Mouse (Mus musculus) hindbrain, postnatal 0 days (tissue): ENCODE results near the gene Fam219a. TPM values are rescaled to one million over a fixed set of nuclear protein-coding genes. Genes with fewer than 3 reads are reported as not detected.

ENCODE experiments used
- ATAC-seq: fragments of 200-750 bp; cut with Nextera tagmentation; 2 replicates; pipeline ENCODE4 v1.8.0; 2017; ENCODE audit warnings: mild to moderate bottlenecking, moderate TSS enrichment, moderate library complexity
- DNase-seq: peaks from one replicate; pipeline ENCODE4 v3.0.0-alpha.2; 2015; ENCODE audit warnings: low spot score
- H3K27ac ChIP-seq: fragments of 300-500 bp; sonication (generic); 2 replicates; pipeline ENCODE4 v1.5.1; 2014; ENCODE audit warnings: mild to moderate bottlenecking
- H3K27me3 ChIP-seq: fragments of 300-500 bp; sonication (generic); 2 replicates; pipeline ENCODE4 v1.6.1; 2014; ENCODE audit warnings: low read length, mixed read lengths; ENCODE audit not compliant: insufficient read depth
- H3K36me3 ChIP-seq: fragments of 300-500 bp; sonication (generic); 2 replicates; pipeline ENCODE4 v1.6.1; 2014; ENCODE audit warnings: low read length, mixed read lengths; ENCODE audit not compliant: insufficient read depth
- H3K4me1 ChIP-seq: fragments of 300-500 bp; sonication (generic); 2 replicates; pipeline ENCODE4 v1.6.1; 2014; ENCODE audit warnings: antibody characterized with exemption, low read length, mixed read lengths; ENCODE audit not compliant: insufficient read depth
- H3K4me2 ChIP-seq: fragments of 300-500 bp; sonication (generic); 2 replicates; pipeline ENCODE4 v1.6.1; 2014; ENCODE audit warnings: low read depth, mild to moderate bottlenecking, low read length, moderate library complexity, mixed read lengths
- H3K4me3 ChIP-seq: fragments of 300-500 bp; sonication (generic); 2 replicates; pipeline ENCODE4 v1.5.1; 2014; ENCODE audit warnings: low read length
- H3K9ac ChIP-seq: fragments of 300-500 bp; sonication (generic); replicated peaks from 2 replicates; pipeline ENCODE4 v1.6.1; 2014; ENCODE audit warnings: mild to moderate bottlenecking, low read length, moderate library complexity, mixed read lengths
- H3K9me3 ChIP-seq: fragments of 300-500 bp; sonication (generic); 2 replicates; pipeline ENCODE4 v1.6.1; 2016; ENCODE audit warnings: low read length, mixed read lengths
- CTCF ChIP-seq: IDR thresholded peaks from 2 replicates; pipeline ENCODE4 v1.5.1; 2016; ENCODE audit warnings: antibody characterized with exemption, control low read depth, low read depth
- WGBS: fragments of 180-500 bp; shearing (Covaris S2); extraction: QIAGEN DNeasy Blood & Tissue Kit; methylation state at CpG from one replicate; pipeline ENCODE4 v1.1.7; 2014; 5-methylcytosine and 5-hydroxymethylcytosine counted together
- polyA plus RNA-seq: library from polyadenylated mRNA; unstranded; fragments of >200 nt; fragmentation: Nextera tagmentation; extraction: Ambion mirVana; gene quantifications from 2 replicates; pipeline ENCODE4 v1.2.1, GENCODE M21; 2015
- total RNA-seq: library from RNA; depleted of rRNA; stranded (reverse); fragments of >200 nt; gene quantifications from 2 replicates; pipeline ENCODE4 v1.2.3, GENCODE M21; 2014; rRNA removed

Gene Fam219a
- total RNA-seq (136 and 193 TPM in 2 replicates), polyA plus RNA-seq (17.7 and 21.2 TPM in 2 replicates)

GRCm38 (mm10) chr4:41569411-41569885 is at the start of gene Fam219a, which contains the start of gene Dnaic1:
Gene Fam219a, minus strand, starts transcription at chr4:41569538.
Gene Dnaic1, plus strand, starts transcription at chr4:41569775.
- Histone ChIP-seq H3K27me3 (no peaks in the 10 kb centered on the region), H3K4me1 (peaks cover 23% of the 10 kb centered on the region), H3K9me3 (no peaks in the 10 kb centered on the region), H3K4me2 (peak within 1 kb of the TSS; percentile 73), H3K4me3 (peak within 1 kb of the TSS; percentile 65), H3K36me3 (no peaks in the 10 kb centered on the region), H3K27ac (peak within 1 kb of the TSS; percentile 87), H3K9ac (peak within 1 kb of the TSS; percentile 78)
- WGBS, result 0% methylated on average over 41 of the region's 41 CpGs
- ATAC-seq (peak; percentile 99), DNase-seq (peak; percentile 99)
- TF ChIP-seq CTCF, result peak; percentile 74

DNA sequence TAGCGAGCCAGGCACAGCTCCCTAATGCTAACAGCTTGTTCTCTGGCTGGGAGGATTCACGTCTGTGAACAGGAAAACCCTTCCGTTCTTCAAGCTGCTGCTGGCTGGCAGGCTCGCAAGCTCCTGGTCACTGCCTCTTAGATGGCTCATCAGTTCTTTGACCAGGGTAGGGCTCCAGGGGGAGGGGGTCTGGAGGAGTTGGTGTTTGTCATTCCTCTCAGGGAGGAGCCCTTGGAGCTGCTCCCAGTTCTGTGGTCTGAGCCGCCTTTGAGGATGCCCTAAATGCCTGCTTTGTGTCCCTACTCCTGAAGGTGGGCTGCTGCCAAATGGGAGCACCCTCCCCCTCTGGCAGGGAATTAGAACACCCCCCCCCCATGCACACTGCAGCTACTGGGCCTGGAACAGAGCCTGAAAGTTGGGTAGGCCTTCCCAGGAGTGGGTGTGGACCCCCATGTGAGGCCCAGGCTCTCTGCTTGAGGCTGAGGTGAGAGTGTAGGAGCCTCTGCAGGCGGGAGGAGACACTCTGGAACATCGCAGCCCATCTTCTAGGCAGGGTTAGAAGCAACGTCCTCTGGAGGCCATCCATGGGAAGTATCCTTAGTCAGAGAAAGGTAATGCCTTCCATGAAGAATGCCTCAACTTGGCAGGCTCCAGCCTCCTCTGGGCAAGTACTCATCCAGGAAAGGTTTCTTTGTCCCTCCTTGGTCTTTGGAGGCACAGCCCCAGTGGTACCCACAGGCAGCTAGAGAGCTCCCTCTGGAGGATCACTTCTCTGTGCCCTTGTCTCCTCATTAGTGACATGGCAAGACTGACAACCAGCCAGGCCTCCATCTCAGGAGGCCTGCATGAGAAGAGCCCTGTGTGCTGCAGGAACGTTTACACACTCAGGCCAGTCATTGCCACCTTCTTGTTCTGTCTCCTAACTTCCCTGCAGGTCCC is 46.6 kb upstream of the Fam219a start:
- no peak overlapping the region for H3K4me3 ChIP-seq
- no peaks in the 10 kb centered on the region for H3K27me3 ChIP-seq
- ATAC-seq (peak; percentile 89), DNase-seq (peak; percentile 94)
- H3K4me2 ChIP-seq, result no peak overlapping the region
- peaks cover 24% of the 10 kb centered on the region for H3K4me1 ChIP-seq
- no peaks in the 10 kb centered on the region for H3K9me3 ChIP-seq
- H3K27ac ChIP-seq, result peak overlapping the region; percentile 59
- TF ChIP-seq CTCF, result peak; percentile 44
- no peaks in the 10 kb centered on the region for H3K36me3 ChIP-seq
- H3K9ac ChIP-seq, result no peak overlapping the region
- 31% methylated on average over 9 of the region's 9 CpGs for WGBS

- TF ChIP-seq CTCF, result peak; percentile 98
- ATAC-seq (no peak), DNase-seq (peak; percentile 92)
- H3K36me3 ChIP-seq, result no peaks in the 10 kb centered on the region
- no peak overlapping the region for H3K27ac ChIP-seq
- no peak overlapping the region for H3K9ac ChIP-seq
- H3K4me3 ChIP-seq, result no peak overlapping the region
- H3K9me3 ChIP-seq, result no peaks in the 10 kb centered on the region
- WGBS, result 6% methylated on average over 7 of the region's 7 CpGs
- H3K4me1 ChIP-seq, result peaks cover 18% of the 10 kb centered on the region
- no peak overlapping the region for H3K4me2 ChIP-seq
- no peaks in the 10 kb centered on the region for H3K27me3 ChIP-seq
Observed at GRCm38 (mm10) chr4:41614156-41614555, 44.8 kb upstream of the Fam219a start.

- no peak for TF ChIP-seq CTCF
- Histone ChIP-seq H3K9me3 (no peaks in the 10 kb centered on the region), H3K27me3 (no peaks in the 10 kb centered on the region), H3K36me3 (no peaks in the 10 kb centered on the region), H3K4me2 (no peak overlapping the region), H3K27ac (peak overlapping the region; percentile 67), H3K4me1 (peaks cover 7% of the 10 kb centered on the region), H3K9ac (no peak overlapping the region), H3K4me3 (no peak overlapping the region)
- ATAC-seq, result peak; percentile 77
- peak; percentile 91 for DNase-seq
- 17% methylated on average over 8 of the region's 8 CpGs for WGBS
Observed at GRCm38 (mm10) chr4:41612166-41612565, 42.8 kb upstream of the Fam219a start.

- H3K27ac ChIP-seq, result no peak overlapping the region
- no peak overlapping the region for H3K4me2 ChIP-seq
- peaks cover 7% of the 10 kb centered on the region for H3K4me1 ChIP-seq
- no peak for DNase-seq
- no peaks in the 10 kb centered on the region for H3K36me3 ChIP-seq
- no peaks in the 10 kb centered on the region for H3K9me3 ChIP-seq
- H3K4me3 ChIP-seq, result no peak overlapping the region
- no peak overlapping the region for H3K9ac ChIP-seq
- no peaks in the 10 kb centered on the region for H3K27me3 ChIP-seq
- TF ChIP-seq CTCF, result no peak
- ATAC-seq, result no peak
- WGBS, result 24% methylated on average over 6 of the region's 6 CpGs
Observed at GRCm38 (mm10) chr4:41610594-41610980, 41.2 kb upstream of the Fam219a start.

- H3K4me2 ChIP-seq, result no peak overlapping the region
- H3K27me3 ChIP-seq, result no peaks in the 10 kb centered on the region
- ATAC-seq (no peak), DNase-seq (no peak)
- TF ChIP-seq CTCF, result peak; percentile 53
- no peak overlapping the region for H3K27ac ChIP-seq
- no peaks in the 10 kb centered on the region for H3K9me3 ChIP-seq
- 61% methylated on average over 10 of the region's 10 CpGs for WGBS
- H3K4me1 ChIP-seq, result peaks cover 7% of the 10 kb centered on the region
- H3K36me3 ChIP-seq, result no peaks in the 10 kb centered on the region
- no peak overlapping the region for H3K4me3 ChIP-seq
- no peak overlapping the region for H3K9ac ChIP-seq
Observed at GRCm38 (mm10) chr4:41609681-41610593, 40.6 kb upstream of the Fam219a start.
